Mouse (Mus musculus) right cerebral cortex, postnatal 14 days (tissue): ENCODE measurements around the gene Eya4.
A peak's percentile ranks its signal among the peaks of the same experiment; 100 is the strongest.

Experiments used
- DNase-seq: peaks from one replicate; pipeline ENCODE4 v3.0.0; 2022

Eya4 gene

GRCm38 (mm10) chr10:23350011-23350911 lies at the start of gene Eya4:
TSS of gene Eya4 (minus strand) at chr10:23350786.
- peak; percentile 50 for DNase-seq

GRCm38 (mm10) chr10:23395399-23395798 lies 44.8 kb upstream of the Eya4 start:
- no peak for DNase-seq

GRCm38 (mm10) chr10:23394556-23395245 lies 44.1 kb upstream of the Eya4 start:
- DNase-seq, result no peak

- no peak for DNase-seq
These were observed 43.6 kb upstream of the Eya4 start for GRCm38 (mm10) chr10:23394152-23394551.

GRCm38 (mm10) chr10:23363866-23364265 lies 13.3 kb upstream of the Eya4 start:
- no peak for DNase-seq

- DNase-seq, result peak; percentile 4
These were observed 1.1 kb downstream of the Eya4 start for GRCm38 (mm10) chr10:23349392-23350010.

GRCm38 (mm10) chr10:23348893-23349391 lies 1.6 kb downstream of the Eya4 start:
- no peak for DNase-seq

- peak; percentile 8 for DNase-seq
These were observed 2.3 kb downstream of the Eya4 start for GRCm38 (mm10) chr10:23348101-23348892.

- no peak for DNase-seq
These were observed 13.3 kb downstream of the Eya4 start for GRCm38 (mm10) chr10:23337250-23337649.

GRCm38 (mm10) chr10:23332768-23333167 lies 17.8 kb downstream of the Eya4 start:
- DNase-seq, result no peak

- DNase-seq, result no peak
These were observed 22.9 kb downstream of the Eya4 start for GRCm38 (mm10) chr10:23327651-23328050.

- no peak for DNase-seq
These were observed 28.3 kb downstream of the Eya4 start for GRCm38 (mm10) chr10:23322275-23322674.

GRCm38 (mm10) chr10:23295616-23296015 lies 55.0 kb downstream of the Eya4 start:
- DNase-seq, result no peak

GRCm38 (mm10) chr10:23292495-23292894 lies 58.1 kb downstream of the Eya4 start:
- no peak for DNase-seq

- DNase-seq, result no peak
These were observed 73.2 kb downstream of the Eya4 start for GRCm38 (mm10) chr10:23277371-23277770.

- no peak for DNase-seq
These were observed 79.5 kb downstream of the Eya4 start for GRCm38 (mm10) chr10:23271050-23271621.

GRCm38 (mm10) chr10:23270502-23270901 lies 80.1 kb downstream of the Eya4 start:
- no peak for DNase-seq

GRCm38 (mm10) chr10:23252180-23252579 lies 98.4 kb downstream of the Eya4 start:
- DNase-seq, result no peak

- DNase-seq, result no peak
These were observed 104.1 kb downstream of the Eya4 start for GRCm38 (mm10) chr10:23246485-23246884.

- no peak for DNase-seq
These were observed 113.7 kb downstream of the Eya4 start for GRCm38 (mm10) chr10:23236918-23237317.

GRCm38 (mm10) chr10:23235405-23235804 lies 115.2 kb downstream of the Eya4 start:
- DNase-seq, result no peak

- no peak for DNase-seq
These were observed 117.2 kb downstream of the Eya4 start for GRCm38 (mm10) chr10:23233425-23233824.
